Mouse (Mus musculus) left cerebral cortex, postnatal 10 days (tissue): ENCODE data around the gene Diras2. TPM values are rescaled to one million over a fixed set of nuclear protein-coding genes. Genes with fewer than 3 reads are reported as not detected.
"Not testable (repeated sequence)": the region's sequence is repeated elsewhere in the genome, so short reads cannot be mapped to it uniquely, and the experiment has no call there.

Source experiments
- DNase-seq, 2 experiments: peaks; one replicate each; pipeline ENCODE4 v3.0.0; 2021 to 2022; ENCODE audit warnings: low spot score in 2 of 2, mixed read lengths in 1 of 2; ENCODE audit errors: extremely low spot score in 1 of 2
- intact Hi-C: fragments of 180-260 bp; cut with DNase I; formaldehyde crosslinking; loops from one replicate; pipeline ENCODE4 v1.15.1; 2025
- total RNA-seq, 2 experiments: library from RNA; stranded (reverse); gene quantifications; 2 replicates each; pipeline ENCODE4 v1.2.3; 2021

Gene Diras2
- total RNA-seq, 2 experiments from 2014 or later: 157 to 173 TPM

GRCm38 (mm10) chr13:52528281-52528680, 2.8 kb downstream of the Diras2 start:
- DNase-seq: no peak
- intact Hi-C loops: loop anchor here (5.0 kb wide), 1 partner anchor 81 kb away; no protein-coding TSS in a partner anchor

- intact Hi-C loops: loop anchor here (5.0 kb wide), 1 partner anchor 79 kb away; no protein-coding TSS in a partner anchor
- no peak for DNase-seq
Measured at GRCm38 (mm10) chr13:52526249-52527035, 4.6 kb downstream of the Diras2 start.

GRCm38 (mm10) chr13:52524313-52524712, 6.8 kb downstream of the Diras2 start:
- intact Hi-C loops: no loop called here
- no peak for DNase-seq

- no peak for DNase-seq
- intact Hi-C loops: no loop called here
Measured at GRCm38 (mm10) chr13:52521176-52521575, 9.9 kb downstream of the Diras2 start.

GRCm38 (mm10) chr13:52519425-52519824, 11.7 kb downstream of the Diras2 start:
- intact Hi-C loops: no loop called here
- DNase-seq: no peak

GRCm38 (mm10) chr13:52518377-52518776, 12.7 kb downstream of the Diras2 start:
- no peak for DNase-seq
- intact Hi-C loops: no loop called here

GRCm38 (mm10) chr13:52517021-52517420, 14.1 kb downstream of the Diras2 start:
- DNase-seq: no peak
- intact Hi-C loops: no loop called here

GRCm38 (mm10) chr13:52516561-52516960, 14.5 kb downstream of the Diras2 start:
- intact Hi-C loops: no loop called here
- no peak for DNase-seq

GRCm38 (mm10) chr13:52516051-52516450, 15.0 kb downstream of the Diras2 start:
- no peak for DNase-seq
- intact Hi-C loops: no loop called here

- no peak for DNase-seq
- intact Hi-C loops: no loop called here
Measured at GRCm38 (mm10) chr13:52513554-52513953, 17.5 kb downstream of the Diras2 start.

GRCm38 (mm10) chr13:52512356-52512755, 18.7 kb downstream of the Diras2 start:
- no peak for DNase-seq
- intact Hi-C loops: no loop called here

GRCm38 (mm10) chr13:52510172-52510880, 20.8 kb downstream of the Diras2 start:
- intact Hi-C loops: no loop called here
- DNase-seq: no peak

- intact Hi-C loops: no loop called here
- DNase-seq: no peak
Measured at GRCm38 (mm10) chr13:52507460-52508293, 23.4 kb downstream of the Diras2 start.

- DNase-seq, intact Hi-C loops: not testable (repeated sequence)
Measured at GRCm38 (mm10) chr13:52506822-52507221, 24.3 kb downstream of the Diras2 start.

- intact Hi-C loops, DNase-seq: not testable (repeated sequence)
Measured at GRCm38 (mm10) chr13:52505683-52506285, 25.3 kb downstream of the Diras2 start.

- DNase-seq: peak; percentile 83 to 85
- intact Hi-C loops: no loop called here
Measured at GRCm38 (mm10) chr13:52501686-52502085, 29.4 kb downstream of the Diras2 start.

- intact Hi-C loops: no loop called here
- DNase-seq: no peak
Measured at GRCm38 (mm10) chr13:52497029-52497550, 34.0 kb downstream of the Diras2 start.

GRCm38 (mm10) chr13:52488821-52489220, 42.3 kb downstream of the Diras2 start:
- intact Hi-C loops: no loop called here

GRCm38 (mm10) chr13:52484064-52484463, 47.0 kb downstream of the Diras2 start:
- intact Hi-C loops: no loop called here
- no peak for DNase-seq

More at GRCm38 (mm10) chr13:52488821-52489220, 42.3 kb downstream of the Diras2 start:
- DNase-seq: no peak
